Mouse (Mus musculus) frontal cortex, adult 2 months (tissue): ENCODE measurements around the gene Tmem163. TPM values are rescaled to one million over a fixed set of nuclear protein-coding genes. Genes with fewer than 3 reads are reported as not detected.

Experiments
- DNase-seq, 2 experiments: peaks; one replicate each; pipeline ENCODE4 v3.0.0; 2022; ENCODE audit warnings: low spot score in 1 of 2; ENCODE audit errors: extremely low spot score in 1 of 2
- polyA plus RNA-seq: library from polyadenylated mRNA; depleted of rRNA; stranded (reverse); fragments of >200 nt; gene quantifications from 2 replicates; pipeline ENCODE4 v1.2.3, GENCODE M21; 2012; rRNA removed

Tmem163 gene
- 48.3 and 49.9 TPM in 2 replicates for polyA plus RNA-seq

GRCm38 (mm10) chr1:127679498-127680133, at the start of gene Tmem163:
Gene Tmem163 (minus strand): TSS chr1:127679548.
- DNase-seq: peak in 1 of 2 experiments; percentile 45

- DNase-seq: no peak
These were observed 49.7 kb upstream of the Tmem163 start, which contains the start of gene Acmsd for GRCm38 (mm10) chr1:127729096-127729495. Gene Acmsd (plus strand): TSS chr1:127729413.

- no peak for DNase-seq
These were observed 44.2 kb upstream of the Tmem163 start for GRCm38 (mm10) chr1:127723596-127723995.

- no peak for DNase-seq
These were observed 38.9 kb upstream of the Tmem163 start for GRCm38 (mm10) chr1:127718290-127718689.

- DNase-seq: peak; percentile 40 to 59
These were observed 37.1 kb upstream of the Tmem163 start for GRCm38 (mm10) chr1:127716441-127716840.

- peak in 1 of 2 experiments; percentile 16 for DNase-seq
These were observed 26.9 kb upstream of the Tmem163 start for GRCm38 (mm10) chr1:127706269-127706668.

- no peak for DNase-seq
These were observed 22.8 kb upstream of the Tmem163 start for GRCm38 (mm10) chr1:127702187-127702586.

GRCm38 (mm10) chr1:127696533-127696932, 17.2 kb upstream of the Tmem163 start:
- peak in 1 of 2 experiments; percentile 62 for DNase-seq

- DNase-seq: no peak
These were observed 1.4 kb downstream of the Tmem163 start for GRCm38 (mm10) chr1:127677661-127678580.

GRCm38 (mm10) chr1:127677131-127677631, 2.2 kb downstream of the Tmem163 start:
- no peak for DNase-seq

- DNase-seq: no peak
These were observed 2.7 kb downstream of the Tmem163 start for GRCm38 (mm10) chr1:127676516-127677099.

- DNase-seq: peak in 1 of 2 experiments; percentile 51
These were observed 3.2 kb downstream of the Tmem163 start for GRCm38 (mm10) chr1:127676116-127676515.

GRCm38 (mm10) chr1:127675253-127675652, 4.1 kb downstream of the Tmem163 start:
- DNase-seq: no peak

- DNase-seq: no peak
These were observed 5.9 kb downstream of the Tmem163 start for GRCm38 (mm10) chr1:127673221-127674050.

- no peak for DNase-seq
These were observed 11.2 kb downstream of the Tmem163 start for GRCm38 (mm10) chr1:127668161-127668560.

GRCm38 (mm10) chr1:127667110-127667860, 12.1 kb downstream of the Tmem163 start:
- DNase-seq: no peak

- DNase-seq: no peak
These were observed 13.1 kb downstream of the Tmem163 start for GRCm38 (mm10) chr1:127666221-127666620.

- DNase-seq: no peak
These were observed 16.8 kb downstream of the Tmem163 start for GRCm38 (mm10) chr1:127662385-127663068.
